Mouse (Mus musculus): Measurements from ENCODE around the gene Smco2. TPM values are rescaled to one million over a fixed set of nuclear protein-coding genes. Genes with fewer than 3 reads are reported as not detected.
A peak's percentile ranks its signal among the peaks of the same experiment; 100 is the strongest.

The Smco2 gene
- polyA plus RNA-seq, 1 experiment, result 0.13 TPM

- peaks cover 6% of the 10 kb centered on the region for H3K4me1 ChIP-seq (ENCODE audit: control insufficient read depth, insufficient read depth, low read length)
- no peak overlapping the region for H3K4me3 ChIP-seq (ENCODE audit: insufficient read depth, low read length)
- TF ChIP-seq POLR2A (IDR thresholded peaks at IDR 0.05; ENCODE audit: extremely low read depth, insufficient read depth, low read length) (no peak), CTCF (IDR thresholded peaks at IDR 0.05; ENCODE audit: extremely low read depth, insufficient read depth, low read length) (no peak)
- H3K27ac ChIP-seq (ENCODE audit: insufficient read depth, low read length), result no peak overlapping the region
Measured at GRCm38 (mm10) chr6:146906000-146906786, 56.3 kb downstream of the Smco2 start.

GRCm38 (mm10) chr6:146907061-146907794, 57.3 kb downstream of the Smco2 start:
- H3K4me1 ChIP-seq (ENCODE audit: control insufficient read depth, insufficient read depth, low read length), result peaks cover 8% of the 10 kb centered on the region
- no peak overlapping the region for H3K4me3 ChIP-seq (ENCODE audit: insufficient read depth, low read length)
- TF ChIP-seq CTCF (IDR thresholded peaks at IDR 0.05; ENCODE audit: extremely low read depth, insufficient read depth, low read length) (no peak), POLR2A (IDR thresholded peaks at IDR 0.05; ENCODE audit: extremely low read depth, insufficient read depth, low read length) (no peak)
- no peak overlapping the region for H3K27ac ChIP-seq (ENCODE audit: insufficient read depth, low read length)

- TF ChIP-seq POLR2A (IDR thresholded peaks at IDR 0.05; ENCODE audit: extremely low read depth, insufficient read depth, low read length) (no peak), CTCF (IDR thresholded peaks at IDR 0.05; ENCODE audit: extremely low read depth, insufficient read depth, low read length) (no peak)
- Histone ChIP-seq H3K4me3 (ENCODE audit: insufficient read depth, low read length) (no peak overlapping the region), H3K4me1 (ENCODE audit: control insufficient read depth, insufficient read depth, low read length) (peaks cover 8% of the 10 kb centered on the region), H3K27ac (ENCODE audit: insufficient read depth, low read length) (no peak overlapping the region)
Measured at GRCm38 (mm10) chr6:146907795-146908190, 57.9 kb downstream of the Smco2 start.

- no peak overlapping the region for H3K4me3 ChIP-seq (ENCODE audit: insufficient read depth, low read length)
- H3K27ac ChIP-seq (ENCODE audit: insufficient read depth, low read length), result no peak overlapping the region
Measured at GRCm38 (mm10) chr6:146908801-146909200, 58.9 kb downstream of the Smco2 start.

GRCm38 (mm10) chr6:146909725-146910489, 60.0 kb downstream of the Smco2 start:
- TF ChIP-seq POLR2A (IDR thresholded peaks at IDR 0.05; ENCODE audit: extremely low read depth, insufficient read depth, low read length) (no peak), CTCF (IDR thresholded peaks at IDR 0.05; ENCODE audit: extremely low read depth, insufficient read depth, low read length) (no peak)
- Histone ChIP-seq H3K4me3 (ENCODE audit: insufficient read depth, low read length) (no peak overlapping the region), H3K4me1 (ENCODE audit: control insufficient read depth, insufficient read depth, low read length) (peaks cover 13% of the 10 kb centered on the region), H3K27ac (ENCODE audit: insufficient read depth, low read length) (peak overlapping the region; percentile 1)

More at GRCm38 (mm10) chr6:146908801-146909200, 58.9 kb downstream of the Smco2 start:
- TF ChIP-seq CTCF (IDR thresholded peaks at IDR 0.05; ENCODE audit: extremely low read depth, insufficient read depth, low read length), result no peak
- TF ChIP-seq POLR2A (IDR thresholded peaks at IDR 0.05; ENCODE audit: extremely low read depth, insufficient read depth, low read length), result no peak
- H3K4me1 ChIP-seq (ENCODE audit: control insufficient read depth, insufficient read depth, low read length), result peaks cover 13% of the 10 kb centered on the region

- H3K4me1 ChIP-seq (ENCODE audit: control insufficient read depth, insufficient read depth, low read length), result peaks cover 13% of the 10 kb centered on the region
Measured at GRCm38 (mm10) chr6:146910801-146911200, 60.9 kb downstream of the Smco2 start.

GRCm38 (mm10) chr6:146912835-146913488, 63.1 kb downstream of the Smco2 start:
- Histone ChIP-seq H3K4me1 (ENCODE audit: control insufficient read depth, insufficient read depth, low read length) (peaks cover 13% of the 10 kb centered on the region), H3K27ac (ENCODE audit: insufficient read depth, low read length) (no peak overlapping the region), H3K4me3 (ENCODE audit: insufficient read depth, low read length) (no peak overlapping the region)
- TF ChIP-seq CTCF (IDR thresholded peaks at IDR 0.05; ENCODE audit: extremely low read depth, insufficient read depth, low read length) (no peak), POLR2A (IDR thresholded peaks at IDR 0.05; ENCODE audit: extremely low read depth, insufficient read depth, low read length) (no peak)

More at GRCm38 (mm10) chr6:146910801-146911200, 60.9 kb downstream of the Smco2 start:
- TF ChIP-seq CTCF (IDR thresholded peaks at IDR 0.05; ENCODE audit: extremely low read depth, insufficient read depth, low read length) (no peak), POLR2A (IDR thresholded peaks at IDR 0.05; ENCODE audit: extremely low read depth, insufficient read depth, low read length) (no peak)
- Histone ChIP-seq H3K4me3 (ENCODE audit: insufficient read depth, low read length) (no peak overlapping the region), H3K27ac (ENCODE audit: insufficient read depth, low read length) (no peak overlapping the region)

- no peak for TF ChIP-seq CTCF (IDR thresholded peaks at IDR 0.05; ENCODE audit: extremely low read depth, insufficient read depth, low read length)
- no peak for TF ChIP-seq POLR2A (IDR thresholded peaks at IDR 0.05; ENCODE audit: extremely low read depth, insufficient read depth, low read length)
- Histone ChIP-seq H3K4me3 (ENCODE audit: insufficient read depth, low read length) (no peak overlapping the region), H3K27ac (ENCODE audit: insufficient read depth, low read length) (no peak overlapping the region), H3K4me1 (ENCODE audit: control insufficient read depth, insufficient read depth, low read length) (peaks cover 13% of the 10 kb centered on the region)
Measured at GRCm38 (mm10) chr6:146913489-146914198, 63.7 kb downstream of the Smco2 start.

Measured in cortical plate, adult 2 months (tissue).